Mouse (Mus musculus): ENCODE measurements at regions not wholly inside any gene's neighbourhood (a gene's known extent, or its start where the extent isn't known, plus 50 kb on each side); places are given as distances from the start of the nearest gene placed in this dataset.

DNA sequence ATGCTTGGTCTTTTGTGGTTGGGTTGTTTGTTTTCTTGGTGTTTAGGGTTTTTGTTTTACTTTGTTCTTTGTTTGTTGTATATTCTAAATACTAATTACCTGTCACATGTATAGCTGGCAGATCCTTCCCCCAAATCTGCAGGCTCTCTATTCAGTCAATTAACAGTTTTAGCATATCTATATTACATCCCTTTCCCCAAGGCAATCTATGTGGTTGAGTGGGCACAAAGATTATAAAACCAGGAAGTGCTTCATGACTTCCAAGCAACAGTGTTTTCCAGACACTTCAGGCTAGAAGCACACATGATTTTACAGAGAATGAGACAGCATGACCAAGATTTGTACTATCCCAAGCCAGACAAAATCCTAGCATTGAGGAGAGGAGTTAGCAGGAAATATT lies 544.4 kb upstream of the Pou3f4 start:
- TF ChIP-seq EP300 (IDR thresholded peaks at IDR 0.05) (no peak), CTCF (IDR thresholded peaks at IDR 0.05) (no peak)

Measured in lung, postnatal 0 days (tissue).